Mouse (Mus musculus): ENCODE measurements at regions not wholly inside any gene's neighbourhood (a gene's known extent, or its start where the extent isn't known, plus 50 kb on each side); places are given as distances from the start of the nearest gene placed in this dataset.

DNA sequence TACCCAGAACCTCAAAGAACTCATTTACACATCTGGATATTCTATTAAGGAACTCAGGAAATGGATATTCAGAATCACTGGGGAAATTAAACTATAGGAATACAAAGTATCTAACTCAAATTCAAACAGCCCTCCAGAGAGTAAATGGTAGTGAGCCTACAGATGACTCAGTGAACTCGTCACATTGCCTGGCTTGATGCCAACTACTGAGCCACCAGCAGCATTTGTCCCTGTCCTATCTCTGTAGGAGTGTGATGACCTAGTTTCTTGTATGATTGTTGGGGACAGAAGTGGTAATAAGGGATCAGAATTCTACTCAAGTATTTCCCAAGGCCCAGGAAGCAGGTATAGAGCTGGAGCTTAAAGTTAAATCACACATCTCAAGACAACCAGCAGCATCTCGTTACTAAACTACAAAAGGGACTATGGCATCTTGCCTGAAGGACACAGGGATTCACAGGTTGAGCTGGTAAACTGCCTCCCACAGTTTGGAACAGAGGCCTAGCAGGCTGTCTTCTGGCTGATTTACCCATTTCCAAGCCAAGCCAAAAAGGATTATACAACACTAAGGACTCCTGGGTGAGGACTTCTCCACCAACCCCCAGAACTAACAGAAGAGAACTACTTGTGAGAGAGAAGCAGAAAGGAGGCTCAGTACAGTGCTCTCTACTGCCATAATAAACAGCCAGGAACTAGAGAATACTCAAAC is 88.6 kb downstream of the Cst10 start:
- TF ChIP-seq POLR2A (IDR thresholded peaks at IDR 0.05; ENCODE audit: low read depth, low read length) (no peak), CTCF (conservative IDR thresholded peaks at IDR 0.05; ENCODE audit: insufficient read depth, insufficient read length, low read depth, low read length) (no peak)

All from kidney, adult 2 months (tissue).